Mouse (Mus musculus): Measurements from ENCODE around the gene BC061212.
"Not testable (repeated sequence)": the region's sequence is repeated elsewhere in the genome, so short reads cannot be mapped to it uniquely, and the experiment has no call there.

Gene BC061212

GRCm38 (mm10) chr5:94070445-94070844 is at the start of gene BC061212:
Gene BC061212, minus strand, starts transcription at chr5:94070545.
- DNase-seq (ENCODE audit: low read depth, low spot score) = not testable (repeated sequence)

GRCm38 (mm10) chr5:94076085-94076484 is 5.7 kb upstream of the BC061212 start, which contains the start of gene Gm6351:
Gene Gm6351, plus strand, starts transcription at chr5:94076385.
- not testable (repeated sequence) for DNase-seq (ENCODE audit: low read depth, low spot score)
